Mouse (Mus musculus): ENCODE data around the gene Cabp2. TPM values are rescaled to one million over a fixed set of nuclear protein-coding genes. Genes with fewer than 3 reads are reported as not detected.
A peak's percentile ranks its signal among the peaks of the same experiment; 100 is the strongest.

The Cabp2 gene
- polyA plus RNA-seq, 1 experiment from 2014 or later, result not detected

DNA sequence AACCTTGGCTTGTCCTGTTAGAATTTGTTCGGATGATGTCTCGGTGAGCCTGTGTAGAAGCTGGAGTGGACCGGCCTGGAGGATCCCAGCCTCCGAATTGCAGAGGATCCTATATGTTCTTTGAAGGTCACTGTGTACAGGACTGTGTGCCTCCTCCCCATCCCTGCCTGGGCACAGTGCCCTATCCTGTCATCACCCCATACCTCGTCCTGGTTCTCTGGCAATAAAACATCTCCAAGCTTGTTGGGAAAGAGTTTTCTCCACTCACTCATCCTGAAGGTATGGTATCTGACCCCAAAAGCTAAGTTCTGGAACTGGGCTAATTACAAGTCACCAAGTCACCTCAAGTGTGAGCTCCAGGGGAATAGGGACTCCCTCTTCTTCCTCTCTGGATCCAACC lies 5.7 kb downstream of the Cabp2 start:
- Histone ChIP-seq H3K9ac (replicated peaks) (no peak overlapping the region), H3K27ac (no peak overlapping the region), H3K9me3 (no peaks in the 10 kb centered on the region), H3K36me3 (no peaks in the 10 kb centered on the region), H3K4me2 (replicated peaks) (no peak overlapping the region), H3K27me3 (peaks cover 7% of the 10 kb centered on the region; the same call in 1 of the 2 replicates), H3K4me1 (replicated peaks) (no peaks in the 10 kb centered on the region), H3K4me3 (replicated peaks) (no peak overlapping the region)
- ATAC-seq, result no peak
- WGBS, result 93% methylated on average over 5 of the region's 5 CpGs

DNA sequence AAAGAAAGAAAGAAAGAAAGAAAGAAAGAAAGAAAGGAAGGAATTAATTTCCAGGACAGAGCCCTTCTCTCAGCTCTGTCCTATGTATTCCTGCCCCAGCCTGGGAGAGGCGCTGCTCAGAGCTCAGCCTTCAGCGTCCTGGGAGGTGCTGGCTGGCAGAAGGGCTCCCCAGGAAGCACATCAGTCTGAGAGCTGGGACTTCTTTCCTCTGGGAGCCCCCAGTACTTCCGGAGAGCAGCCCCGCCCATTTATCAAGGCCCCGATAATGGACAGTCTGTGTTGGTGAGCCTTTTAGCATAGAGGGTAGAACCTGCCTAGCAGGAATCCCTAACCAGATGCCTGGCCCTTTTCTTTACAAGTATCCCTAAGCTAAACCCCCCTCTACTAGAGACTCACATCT lies 6.8 kb downstream of the Cabp2 start:
- Histone ChIP-seq H3K9me3 (no peaks in the 10 kb centered on the region), H3K36me3 (no peaks in the 10 kb centered on the region), H3K27ac (no peak overlapping the region), H3K9ac (replicated peaks) (no peak overlapping the region), H3K4me1 (replicated peaks) (no peaks in the 10 kb centered on the region), H3K4me3 (replicated peaks) (no peak overlapping the region), H3K27me3 (peaks cover 7% of the 10 kb centered on the region; the same call in 1 of the 2 replicates), H3K4me2 (replicated peaks) (no peak overlapping the region)
- 62% methylated on average over 5 of the region's 5 CpGs for WGBS
- no peak for ATAC-seq

DNA sequence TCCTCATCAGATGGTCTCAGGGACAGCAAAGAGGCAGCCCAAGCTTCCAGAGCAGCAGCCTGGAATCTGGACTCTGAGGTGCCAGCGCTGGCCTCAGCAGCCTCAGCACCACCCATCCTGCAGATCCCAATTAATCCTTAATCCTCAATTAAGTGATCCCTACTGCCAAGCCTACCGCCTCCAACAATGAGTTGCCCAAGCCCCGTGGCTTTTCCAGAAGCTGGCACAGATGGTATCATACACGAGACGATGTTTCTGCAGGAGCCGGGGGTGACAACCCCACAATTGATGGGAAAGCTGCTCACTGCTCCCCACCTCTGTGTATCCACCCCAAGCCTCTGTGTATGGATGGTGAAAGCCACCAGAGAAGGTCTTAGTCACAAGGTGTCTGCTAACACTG lies 7.8 kb downstream of the Cabp2 start:
- WGBS, result 57% methylated on average over 6 of the region's 6 CpGs
- Histone ChIP-seq H3K36me3 (no peaks in the 10 kb centered on the region), H3K9me3 (no peaks in the 10 kb centered on the region), H3K9ac (replicated peaks) (no peak overlapping the region), H3K4me1 (replicated peaks) (no peaks in the 10 kb centered on the region), H3K4me2 (replicated peaks) (no peak overlapping the region), H3K27me3 (peaks cover 7% of the 10 kb centered on the region; the same call in 1 of the 2 replicates), H3K27ac (no peak overlapping the region), H3K4me3 (replicated peaks) (no peak overlapping the region)
- no peak for ATAC-seq

DNA sequence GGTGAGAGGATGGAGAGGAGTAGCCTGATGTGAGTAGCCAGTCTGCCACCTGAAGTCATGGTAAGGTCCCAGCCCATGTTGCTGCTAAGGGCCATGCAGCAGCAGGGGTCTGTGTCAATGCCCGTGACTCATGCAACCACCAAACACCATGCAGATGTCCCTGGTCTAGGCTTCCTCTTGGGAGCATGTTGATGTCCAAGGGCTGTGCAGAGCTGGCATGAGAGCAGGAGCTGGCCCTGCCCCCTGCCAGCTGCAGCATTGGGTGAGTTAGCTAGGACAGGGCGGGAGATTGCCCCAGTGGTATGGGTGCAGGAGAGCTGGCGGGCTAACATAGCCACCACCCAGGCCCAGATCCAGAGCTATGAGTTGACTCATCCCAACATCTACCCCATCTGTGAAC lies 9.1 kb downstream of the Cabp2 start:
- Histone ChIP-seq H3K36me3 (no peaks in the 10 kb centered on the region), H3K4me2 (replicated peaks) (no peak overlapping the region), H3K4me3 (replicated peaks) (no peak overlapping the region), H3K4me1 (replicated peaks) (no peaks in the 10 kb centered on the region), H3K27ac (no peak overlapping the region), H3K9me3 (no peaks in the 10 kb centered on the region), H3K9ac (replicated peaks) (no peak overlapping the region), H3K27me3 (peaks cover 3% of the 10 kb centered on the region; the same call in 1 of the 2 replicates)
- ATAC-seq, result no peak
- 88% methylated on average over 3 of the region's 3 CpGs for WGBS

DNA sequence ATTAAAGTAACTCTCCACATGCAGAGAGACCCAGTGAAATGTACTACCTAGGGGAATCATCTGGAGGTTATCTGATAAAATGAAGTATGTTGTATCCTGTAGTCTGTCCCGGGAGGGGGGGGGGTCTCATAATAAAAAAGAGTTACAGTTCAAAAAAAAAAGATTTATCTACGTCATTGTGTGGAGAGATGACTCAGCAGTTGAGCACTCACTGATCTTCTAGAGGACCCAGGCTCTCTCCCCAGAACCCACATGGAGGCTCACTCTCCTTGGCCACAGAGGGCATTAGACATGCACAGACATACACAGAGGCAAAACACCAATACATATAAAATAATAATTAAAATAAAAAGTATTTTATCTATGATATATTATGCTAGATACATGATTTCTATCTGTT lies 10.0 kb downstream of the Cabp2 start:
- Histone ChIP-seq H3K36me3 (no peaks in the 10 kb centered on the region), H3K27ac (no peak overlapping the region), H3K4me3 (replicated peaks) (no peak overlapping the region), H3K9me3 (no peaks in the 10 kb centered on the region), H3K4me1 (replicated peaks) (peaks cover 6% of the 10 kb centered on the region), H3K27me3 (peaks cover 3% of the 10 kb centered on the region; the same call in 1 of the 2 replicates), H3K9ac (replicated peaks) (no peak overlapping the region), H3K4me2 (replicated peaks) (no peak overlapping the region)
- 71% methylated on average over 2 of the region's 2 CpGs for WGBS
- ATAC-seq, result no peak

DNA sequence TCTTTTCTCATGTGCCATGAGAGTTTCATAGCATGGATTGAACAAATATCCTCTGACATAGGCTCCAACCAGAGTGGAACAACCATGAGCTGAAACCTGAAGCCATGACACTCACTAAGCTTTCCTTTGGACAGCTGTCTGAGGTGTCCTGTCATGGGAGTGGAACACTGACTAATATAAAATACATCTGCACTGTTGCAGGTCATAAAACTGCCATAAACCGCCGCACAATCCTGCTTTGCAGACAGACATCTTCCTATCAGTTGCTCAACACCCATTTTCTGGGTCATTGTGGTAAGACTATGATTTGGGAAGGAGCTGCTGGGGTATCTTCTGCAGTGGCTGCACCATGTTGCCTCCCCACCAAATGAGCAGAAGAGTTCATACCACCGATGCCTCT lies 11.4 kb downstream of the Cabp2 start:
- H3K4me1 ChIP-seq (replicated peaks), result peaks cover 12% of the 10 kb centered on the region
- no peak overlapping the region for H3K9ac ChIP-seq (replicated peaks)
- H3K27me3 ChIP-seq, result peaks cover 3% of the 10 kb centered on the region; the same call in 1 of the 2 replicates
- no peak for ATAC-seq
- no peak overlapping the region for H3K4me3 ChIP-seq (replicated peaks)
- no peaks in the 10 kb centered on the region for H3K9me3 ChIP-seq
- H3K27ac ChIP-seq, result no peak overlapping the region
- H3K4me2 ChIP-seq (replicated peaks), result no peak overlapping the region
- WGBS, result 99% methylated on average over 3 of the region's 3 CpGs
- no peaks in the 10 kb centered on the region for H3K36me3 ChIP-seq

DNA sequence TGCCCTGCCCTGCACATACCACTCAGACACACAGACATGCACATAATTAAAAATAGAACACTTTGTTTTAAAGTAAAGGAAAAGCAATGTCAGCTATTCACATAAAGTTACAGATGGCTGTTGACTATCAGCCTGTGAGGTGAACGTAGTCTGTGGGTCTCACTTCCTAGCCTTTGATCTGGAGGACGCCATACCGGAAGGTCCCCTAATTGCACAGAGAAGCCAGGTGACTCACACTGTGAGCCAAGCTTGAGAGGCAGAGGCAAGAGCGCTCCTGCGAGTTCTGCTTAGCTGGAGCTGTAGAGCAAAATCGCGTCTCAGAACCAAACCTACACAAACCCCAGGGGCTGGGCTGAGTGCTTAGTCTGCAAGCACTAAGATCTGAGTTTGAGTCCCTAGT lies 12.4 kb downstream of the Cabp2 start:
- no peak overlapping the region for H3K9ac ChIP-seq (replicated peaks)
- H3K4me3 ChIP-seq (replicated peaks), result no peak overlapping the region
- no peaks in the 10 kb centered on the region for H3K36me3 ChIP-seq
- no peaks in the 10 kb centered on the region for H3K9me3 ChIP-seq
- peaks cover 22% of the 10 kb centered on the region for H3K4me1 ChIP-seq (replicated peaks)
- peaks cover 3% of the 10 kb centered on the region; the same call in 1 of the 2 replicates for H3K27me3 ChIP-seq
- ATAC-seq, result no peak
- no peak overlapping the region for H3K4me2 ChIP-seq (replicated peaks)
- no peak overlapping the region for H3K27ac ChIP-seq
- WGBS, result 77% methylated on average over 7 of the region's 7 CpGs

DNA sequence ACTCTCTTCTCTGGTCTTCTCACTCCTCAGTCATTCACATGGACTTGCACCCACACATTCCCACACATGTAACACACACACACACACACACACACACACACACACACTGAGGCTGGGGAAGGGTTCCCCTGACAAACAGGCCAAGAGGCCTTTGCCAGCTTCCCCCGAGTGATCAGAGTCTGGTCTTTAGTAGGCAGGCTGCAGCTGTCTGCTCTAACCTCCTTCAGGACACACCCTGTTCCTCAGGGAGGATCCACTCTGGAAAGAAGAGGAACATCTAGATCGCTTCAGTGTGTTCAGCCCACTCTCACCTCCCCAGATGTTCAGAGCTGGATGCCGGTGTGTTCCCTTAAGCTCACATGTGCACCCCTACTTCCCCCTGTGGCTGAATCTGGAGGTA lies 13.0 kb downstream of the Cabp2 start:
- Histone ChIP-seq H3K9ac (replicated peaks) (no peak overlapping the region), H3K27me3 (peaks cover under 1% of the 10 kb centered on the region; the same call in 1 of the 2 replicates), H3K36me3 (no peaks in the 10 kb centered on the region), H3K9me3 (no peaks in the 10 kb centered on the region), H3K27ac (no peak overlapping the region), H3K4me2 (replicated peaks) (no peak overlapping the region), H3K4me1 (replicated peaks) (peaks cover 28% of the 10 kb centered on the region), H3K4me3 (replicated peaks) (no peak overlapping the region)
- 85% methylated on average over 3 of the region's 3 CpGs for WGBS
- no peak for ATAC-seq

DNA sequence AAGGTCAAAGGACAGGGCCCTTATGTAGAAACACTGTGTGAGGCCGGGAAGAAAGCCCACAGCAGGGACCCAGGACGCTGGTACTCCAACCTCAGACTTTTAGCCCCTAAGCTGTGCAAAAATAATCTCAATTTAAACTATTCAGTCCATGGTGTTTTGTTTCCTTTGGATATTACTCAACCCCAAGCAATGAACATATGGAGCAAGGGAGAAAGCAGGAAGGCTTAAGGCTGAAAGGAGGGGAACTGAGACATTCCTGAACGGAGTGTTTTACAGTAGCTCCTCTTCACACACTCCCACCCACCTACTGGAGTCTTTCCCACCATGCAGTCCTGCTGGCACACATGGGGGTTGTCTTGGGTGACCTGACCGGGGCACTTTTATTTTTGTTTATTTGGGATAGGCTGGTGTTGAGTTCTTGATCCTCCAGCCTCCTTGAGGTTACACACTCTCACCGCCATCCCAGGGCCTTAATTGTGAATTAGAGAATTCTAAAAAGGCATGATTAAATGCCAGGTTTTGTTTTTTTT lies 13.5 kb downstream of the Cabp2 start:
- no peak for ATAC-seq
- Histone ChIP-seq H3K9ac (replicated peaks) (no peak overlapping the region), H3K4me1 (replicated peaks) (peaks cover 33% of the 10 kb centered on the region), H3K4me2 (replicated peaks) (no peak overlapping the region), H3K27ac (no peak overlapping the region), H3K9me3 (no peaks in the 10 kb centered on the region), H3K27me3 (no peaks in the 10 kb centered on the region), H3K36me3 (no peaks in the 10 kb centered on the region), H3K4me3 (replicated peaks) (no peak overlapping the region)
- 87% methylated on average over 5 of the region's 5 CpGs for WGBS

DNA sequence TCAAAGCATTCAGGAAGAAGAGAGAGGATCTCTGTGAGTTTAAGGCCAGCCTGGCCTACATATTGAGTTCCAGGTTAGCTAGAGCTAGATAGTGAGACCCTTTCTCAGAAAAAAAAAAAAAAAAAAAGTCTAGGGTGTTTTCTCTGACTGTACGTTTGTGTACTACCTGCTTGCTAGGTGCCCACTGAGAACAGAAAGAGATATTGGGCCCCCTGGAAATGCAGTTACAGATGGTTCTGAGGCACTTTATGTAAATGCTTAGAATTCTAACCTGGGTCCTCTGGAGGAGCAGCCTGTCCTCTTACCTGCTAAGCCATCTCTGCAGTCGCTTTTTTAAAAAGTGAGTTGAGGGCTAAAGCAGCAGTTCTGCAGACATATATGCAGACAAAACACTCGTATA lies 14.4 kb downstream of the Cabp2 start:
- ATAC-seq, result no peak
- Histone ChIP-seq H3K27me3 (no peaks in the 10 kb centered on the region), H3K4me3 (replicated peaks) (peak overlapping the region; percentile 54; the same call in 1 of the 2 replicates), H3K4me2 (replicated peaks) (peak overlapping the region; percentile 64), H3K36me3 (no peaks in the 10 kb centered on the region), H3K4me1 (replicated peaks) (peaks cover 42% of the 10 kb centered on the region), H3K9ac (replicated peaks) (no peak overlapping the region), H3K9me3 (no peaks in the 10 kb centered on the region), H3K27ac (no peak overlapping the region)
- WGBS, result 73% methylated on average over 3 of the region's 3 CpGs

- H3K36me3 ChIP-seq, result no peaks in the 10 kb centered on the region
- peaks cover 6% of the 10 kb centered on the region for H3K27me3 ChIP-seq
- peak within 1 kb of the TSS; percentile 65 for H3K9ac ChIP-seq (replicated peaks)
- H3K4me2 ChIP-seq (replicated peaks), result peak within 1 kb of the TSS; percentile 64
- H3K4me1 ChIP-seq (replicated peaks), result peaks cover 53% of the 10 kb centered on the region
- peak within 1 kb of the TSS; percentile 87 for H3K27ac ChIP-seq
- H3K9me3 ChIP-seq, result no peaks in the 10 kb centered on the region
- peak; percentile 94 for ATAC-seq
- H3K4me3 ChIP-seq (replicated peaks), result peak within 1 kb of the TSS; percentile 54
- WGBS, result under 1% methylated on average over 65 of the region's 65 CpGs
These were observed 15.5 kb downstream of the Cabp2 start, which contains the start of gene Cdk2ap2 for GRCm38 (mm10) chr19:4096642-4097440. TSS of gene Cdk2ap2 (plus strand) at chr19:4097182.

- peaks cover 58% of the 10 kb centered on the region for H3K4me1 ChIP-seq (replicated peaks)
- no peaks in the 10 kb centered on the region for H3K36me3 ChIP-seq
- no peak for ATAC-seq
- H3K4me3 ChIP-seq (replicated peaks), result peak overlapping the region; percentile 54
- peak overlapping the region; percentile 64 for H3K4me2 ChIP-seq (replicated peaks)
- peak overlapping the region; percentile 69 for H3K27ac ChIP-seq
- peaks cover 11% of the 10 kb centered on the region for H3K27me3 ChIP-seq
- H3K9ac ChIP-seq (replicated peaks), result peak overlapping the region; percentile 65
- no peaks in the 10 kb centered on the region for H3K9me3 ChIP-seq
- WGBS, result 2% methylated on average over 21 of the region's 21 CpGs
These were observed 16.1 kb downstream of the Cabp2 start for GRCm38 (mm10) chr19:4097441-4097825.

Data from midbrain, embryonic 13.5 days (tissue).